Mouse (Mus musculus) urinary bladder, postnatal 10 days (tissue): ENCODE measurements around the gene Slc2a3.
A peak's percentile ranks its signal among the peaks of the same experiment; 100 is the strongest.

Experiments
- DNase-seq: peaks from one replicate; pipeline ENCODE4 v3.0.0; 2022; ENCODE audit warnings: low spot score

The Slc2a3 gene

GRCm38 (mm10) chr6:122801301-122801800 is at the start of gene Slc2a3:
Gene Slc2a3 (minus strand): TSS chr6:122801640.
- no peak for DNase-seq

DNA sequence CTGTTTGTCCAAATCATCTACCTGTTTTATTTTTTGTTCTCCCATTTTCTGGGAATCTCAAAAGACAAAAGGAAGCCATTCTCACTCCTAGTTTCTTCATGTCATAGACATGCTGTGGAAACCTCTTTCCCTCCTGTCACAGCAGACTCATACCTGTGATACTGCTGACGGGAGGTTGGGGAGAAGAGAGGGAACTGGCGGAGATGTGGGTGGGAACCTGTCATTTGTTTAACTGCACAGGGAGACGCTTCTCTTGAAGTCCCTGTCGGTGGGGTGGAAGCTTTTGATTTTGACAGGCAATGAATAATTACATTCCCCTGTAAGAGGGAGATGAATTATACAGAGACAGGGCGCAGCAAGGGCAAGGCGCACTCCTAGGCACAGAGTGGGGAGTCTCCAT is 42.3 kb upstream of the Slc2a3 start:
- DNase-seq: no peak

DNA sequence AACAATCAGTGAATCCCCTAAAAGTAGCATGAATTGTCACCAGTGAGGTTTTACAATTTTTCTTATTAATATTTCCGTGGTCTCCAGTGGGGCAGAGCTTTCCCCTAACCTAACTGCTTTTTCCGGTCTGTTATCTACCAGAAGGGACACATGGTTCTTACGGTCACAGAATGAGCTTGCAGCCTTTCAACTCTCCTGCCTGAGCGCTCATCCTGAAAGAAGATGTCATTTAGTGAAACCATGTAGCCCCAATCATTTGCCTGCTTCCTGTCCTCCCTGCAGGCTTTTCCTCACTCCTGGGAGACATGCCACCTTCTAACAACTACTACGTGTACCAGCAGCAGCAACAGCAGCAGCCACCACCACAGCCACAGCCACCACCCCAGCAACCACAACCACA is 36.1 kb upstream of the Slc2a3 start:
- no peak for DNase-seq

- DNase-seq: no peak
Measured at GRCm38 (mm10) chr6:122836974-122837373, 35.5 kb upstream of the Slc2a3 start.

DNA sequence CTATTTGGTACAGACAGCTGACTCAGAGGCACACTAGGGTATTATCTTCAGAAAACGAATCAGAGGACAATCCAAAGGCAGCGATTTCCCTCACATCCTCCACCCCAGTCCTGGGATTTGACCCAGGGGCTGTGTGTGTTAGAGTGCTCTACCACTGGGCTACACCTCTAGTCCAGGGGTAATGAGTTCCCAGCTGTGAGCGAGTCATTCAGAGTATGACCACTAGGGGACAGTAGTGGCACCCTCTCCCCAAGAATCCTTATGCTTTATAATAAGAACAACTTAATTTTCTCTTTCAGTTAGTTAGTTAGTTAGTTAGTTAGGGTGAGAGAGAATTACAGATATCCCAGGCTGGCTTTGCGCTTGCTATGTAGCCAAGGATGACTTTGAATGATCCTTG is 32.9 kb upstream of the Slc2a3 start:
- no peak for DNase-seq

GRCm38 (mm10) chr6:122832880-122833279 is 31.4 kb upstream of the Slc2a3 start:
- no peak for DNase-seq

DNA sequence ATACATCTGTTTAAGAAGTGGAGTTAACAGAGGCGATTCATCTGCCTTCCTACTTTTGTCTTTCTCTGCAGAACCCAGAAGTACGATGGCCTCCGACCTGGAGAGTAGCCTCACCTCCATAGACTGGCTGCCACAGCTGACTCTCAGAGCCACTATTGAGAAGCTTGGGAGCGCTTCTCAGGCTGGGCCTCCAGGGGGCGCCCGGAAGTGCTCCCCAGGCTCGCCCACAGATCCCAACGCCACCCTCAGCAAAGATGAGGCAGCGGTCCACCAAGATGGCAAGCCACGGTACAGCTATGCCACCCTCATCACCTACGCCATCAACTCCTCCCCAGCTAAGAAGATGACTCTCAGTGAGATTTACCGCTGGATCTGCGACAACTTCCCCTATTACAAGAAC is 26.6 kb upstream of the Slc2a3 start:
- DNase-seq: no peak

DNA sequence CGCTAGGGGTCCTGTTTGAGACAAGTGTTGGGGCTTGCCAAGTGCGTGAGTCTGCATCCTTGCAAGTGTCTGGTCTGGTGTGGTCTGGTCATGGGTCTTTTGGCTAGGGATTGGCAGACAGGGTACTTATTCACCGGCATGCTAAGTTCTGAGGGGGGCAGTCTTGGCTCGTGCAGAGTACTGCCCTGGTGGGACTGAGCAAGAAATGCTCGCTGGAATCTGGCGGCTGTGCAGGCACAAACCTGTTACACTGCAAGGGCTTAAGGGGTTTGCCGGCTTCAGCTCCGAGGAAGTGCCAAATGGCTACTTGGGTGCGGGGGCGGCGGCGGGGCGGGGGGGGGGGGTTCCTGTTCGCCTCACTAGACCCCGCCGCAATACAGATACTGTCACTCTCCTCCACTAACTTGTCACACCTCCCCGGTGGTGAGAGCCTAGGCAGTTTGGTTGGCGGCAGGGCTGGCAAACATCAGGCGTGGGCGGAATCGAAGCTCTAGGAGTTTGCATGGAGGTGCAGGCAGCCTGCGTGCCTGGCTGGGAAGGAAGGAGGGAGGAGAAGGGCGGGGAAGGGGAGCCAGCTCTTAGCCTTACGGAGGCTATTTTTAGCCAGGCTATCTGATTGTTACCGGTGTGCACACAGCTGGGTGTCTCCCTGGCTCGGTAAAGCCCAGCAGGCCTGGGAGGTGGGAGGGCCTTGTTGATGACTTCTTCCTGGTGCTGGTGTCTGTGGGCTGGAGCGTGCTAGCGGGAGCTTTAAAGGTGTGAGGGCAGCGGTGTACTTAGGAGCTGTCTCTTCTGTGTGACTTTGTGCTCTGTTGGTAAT is 24.7 kb upstream of the Slc2a3 start:
- no peak for DNase-seq

DNA sequence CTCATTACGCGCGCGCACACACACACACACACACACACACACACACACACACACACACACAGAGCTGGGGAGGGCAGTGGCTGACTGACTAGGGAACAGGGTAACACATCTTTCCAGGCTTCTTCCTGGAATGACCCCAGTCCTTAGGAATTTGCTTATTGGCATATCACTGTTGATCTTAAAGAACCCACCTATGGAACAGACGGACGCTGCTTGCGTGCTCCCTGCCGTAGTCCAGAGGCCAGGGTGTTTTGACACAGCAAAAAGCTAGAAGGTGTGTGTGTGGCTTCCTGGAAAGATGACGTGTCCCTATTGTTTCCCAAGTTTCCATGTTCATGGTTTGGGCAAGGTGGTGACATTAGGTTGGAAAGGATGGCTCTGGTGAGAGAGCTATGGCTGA is 23.7 kb upstream of the Slc2a3 start:
- no peak for DNase-seq

GRCm38 (mm10) chr6:122824086-122824485 is 22.6 kb upstream of the Slc2a3 start:
- DNase-seq: no peak

DNA sequence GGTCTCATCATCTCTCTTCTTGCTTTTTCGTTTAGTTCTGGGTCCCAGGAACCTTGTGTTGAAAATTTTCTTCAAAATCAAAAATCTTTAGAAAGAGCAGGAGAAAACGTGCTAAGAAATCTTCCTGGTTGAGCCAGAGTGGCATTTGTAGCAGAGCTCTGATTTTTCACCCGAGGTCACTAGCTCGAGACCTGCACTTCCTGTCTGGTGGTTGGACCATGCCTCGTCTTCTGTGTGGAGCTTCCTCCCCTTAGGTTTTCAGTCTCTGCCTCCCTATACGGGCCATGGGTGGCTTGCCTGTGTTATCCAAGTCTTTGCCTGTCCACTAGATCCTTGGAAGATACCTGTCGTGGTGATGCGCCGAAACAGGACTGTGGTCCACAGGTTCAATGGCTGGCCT is 20.4 kb upstream of the Slc2a3 start:
- DNase-seq: no peak

GRCm38 (mm10) chr6:122820799-122821650 is 19.6 kb upstream of the Slc2a3 start:
- no peak for DNase-seq

DNA sequence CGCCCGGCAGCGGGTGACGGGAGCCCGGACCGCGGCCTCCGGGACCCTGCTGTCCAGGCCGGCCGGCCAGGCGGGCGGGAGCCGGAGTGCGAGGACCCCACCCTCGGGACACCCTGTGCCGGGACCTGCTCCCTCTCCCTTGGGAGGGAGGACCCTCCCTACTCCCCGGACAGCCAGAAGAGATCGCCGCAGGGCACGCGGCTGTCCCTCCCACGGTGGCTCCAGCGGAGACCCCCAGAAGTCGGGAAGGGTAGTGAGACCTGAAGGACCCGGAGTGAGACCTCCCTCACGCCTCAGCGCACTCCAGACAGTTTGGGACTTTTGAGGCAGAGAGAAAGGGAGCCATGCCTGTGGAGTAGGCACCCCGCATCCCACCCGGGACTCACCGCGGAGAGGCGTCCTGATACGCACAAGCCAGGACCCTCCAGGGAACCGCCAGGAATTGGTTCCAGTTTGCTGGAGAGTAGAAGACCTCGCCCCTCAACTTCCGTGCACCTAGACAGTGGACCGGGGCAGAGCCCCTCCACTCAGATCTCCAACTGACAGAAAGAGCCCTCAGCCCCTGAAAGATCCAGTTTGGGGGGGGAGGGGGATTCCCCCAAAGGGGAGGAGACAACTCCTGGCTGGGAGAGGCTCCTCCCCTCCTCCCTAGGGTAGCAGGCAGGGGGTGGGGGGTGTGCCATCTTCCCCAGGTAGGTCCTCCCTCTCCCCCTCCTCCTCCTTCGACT is 18.8 kb upstream of the Slc2a3 start:
- DNase-seq: no peak

DNA sequence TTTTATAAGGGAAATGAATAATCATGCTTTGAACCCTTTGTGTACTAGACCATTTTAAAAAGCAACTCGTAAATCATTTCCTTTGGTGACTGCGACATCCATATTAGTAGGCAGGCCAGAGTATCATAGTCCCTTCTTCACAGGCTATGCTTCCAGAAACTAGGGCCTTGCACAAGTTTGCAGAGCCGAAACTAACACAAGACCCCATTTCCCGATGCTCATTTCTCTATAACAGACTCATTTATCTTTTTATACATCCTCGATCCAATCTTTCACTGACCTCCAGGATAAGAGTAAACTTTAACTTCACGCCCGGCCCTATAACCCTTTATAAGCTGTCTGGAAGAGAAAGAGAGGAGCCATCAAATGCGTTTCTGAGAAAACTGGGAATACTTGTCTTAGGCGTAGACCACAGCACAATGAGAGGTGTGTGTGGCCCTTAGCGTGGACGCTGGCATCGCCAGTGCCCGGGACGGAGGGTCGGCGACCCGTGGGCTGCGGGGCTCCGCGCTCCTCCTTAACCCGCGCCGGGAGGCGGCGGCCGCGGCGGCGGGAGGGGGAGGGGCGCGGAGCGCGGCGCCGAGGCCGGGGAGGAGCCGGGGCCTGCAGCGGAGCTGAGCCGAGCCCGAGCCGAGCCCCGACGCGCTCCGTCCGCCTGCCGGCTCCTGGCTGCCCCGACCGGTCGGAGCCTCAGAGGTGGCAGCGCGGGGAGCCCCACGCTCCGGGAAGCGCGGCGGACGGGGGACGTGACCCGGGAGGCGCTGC is 18.0 kb upstream of the Slc2a3 start, which contains the start of gene Foxj2:
Gene Foxj2 (plus strand): TSS at position 609 of the 765 bp plus-strand sequence.
- no peak for DNase-seq

DNA sequence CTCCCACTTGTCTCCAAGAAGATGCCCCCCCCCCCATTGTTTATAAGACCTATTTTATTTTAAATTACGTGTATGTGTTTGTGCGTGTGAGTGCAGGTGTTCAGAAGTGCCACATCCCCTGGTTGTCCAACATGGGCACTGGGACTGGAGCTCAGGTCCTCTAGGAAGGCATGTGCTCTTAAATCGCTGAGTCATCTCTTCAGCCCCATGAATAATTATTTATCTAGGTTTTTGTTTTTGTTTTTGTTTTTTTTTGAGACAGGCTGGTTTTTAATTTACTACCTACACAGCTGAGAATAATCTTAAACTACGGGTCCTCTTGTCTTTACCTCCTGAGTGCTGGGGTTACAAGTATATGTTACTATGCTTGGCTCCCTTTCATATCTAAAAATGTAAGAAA is 12.2 kb upstream of the Slc2a3 start:
- no peak for DNase-seq

DNA sequence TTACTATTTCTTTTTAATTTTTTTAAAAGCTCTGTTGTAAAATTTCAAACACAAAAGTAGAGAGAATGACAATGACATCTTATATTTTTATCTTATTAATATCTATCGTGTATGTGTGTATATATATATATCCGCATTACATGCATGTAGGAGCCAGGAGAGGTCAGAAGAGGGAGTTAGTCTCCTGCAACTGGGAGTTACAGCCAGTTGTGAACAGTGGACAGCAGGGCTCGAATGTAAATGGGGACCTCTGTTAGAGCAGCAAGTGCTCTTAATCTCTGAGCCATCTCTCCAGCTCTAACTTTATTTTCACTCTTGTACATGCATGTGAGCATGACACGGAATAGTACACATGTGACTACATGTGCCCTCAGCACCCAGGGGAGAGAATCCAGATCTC is 11.3 kb upstream of the Slc2a3 start:
- no peak for DNase-seq

GRCm38 (mm10) chr6:122811771-122812600 is 10.5 kb upstream of the Slc2a3 start:
- no peak for DNase-seq

DNA sequence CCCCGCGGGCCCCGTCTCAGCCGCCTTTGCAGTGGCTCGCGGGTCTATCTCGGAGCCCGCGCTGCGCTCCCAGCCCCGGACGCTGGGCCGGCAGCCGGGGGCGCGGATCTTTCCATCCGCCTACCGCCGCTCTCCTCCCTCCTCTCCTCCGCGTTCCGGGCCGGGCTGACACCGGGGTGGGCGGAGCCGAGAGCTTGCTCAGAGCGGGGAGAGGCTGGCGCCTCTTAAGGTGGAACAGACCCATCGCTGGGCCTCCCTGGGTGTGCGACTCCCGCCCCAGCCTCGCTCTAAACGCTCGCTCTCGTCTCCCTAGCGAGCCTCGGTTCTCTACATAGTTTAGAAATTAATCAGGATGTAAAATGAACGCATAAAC is 9.8 kb upstream of the Slc2a3 start:
- peak; percentile 88 for DNase-seq

DNA sequence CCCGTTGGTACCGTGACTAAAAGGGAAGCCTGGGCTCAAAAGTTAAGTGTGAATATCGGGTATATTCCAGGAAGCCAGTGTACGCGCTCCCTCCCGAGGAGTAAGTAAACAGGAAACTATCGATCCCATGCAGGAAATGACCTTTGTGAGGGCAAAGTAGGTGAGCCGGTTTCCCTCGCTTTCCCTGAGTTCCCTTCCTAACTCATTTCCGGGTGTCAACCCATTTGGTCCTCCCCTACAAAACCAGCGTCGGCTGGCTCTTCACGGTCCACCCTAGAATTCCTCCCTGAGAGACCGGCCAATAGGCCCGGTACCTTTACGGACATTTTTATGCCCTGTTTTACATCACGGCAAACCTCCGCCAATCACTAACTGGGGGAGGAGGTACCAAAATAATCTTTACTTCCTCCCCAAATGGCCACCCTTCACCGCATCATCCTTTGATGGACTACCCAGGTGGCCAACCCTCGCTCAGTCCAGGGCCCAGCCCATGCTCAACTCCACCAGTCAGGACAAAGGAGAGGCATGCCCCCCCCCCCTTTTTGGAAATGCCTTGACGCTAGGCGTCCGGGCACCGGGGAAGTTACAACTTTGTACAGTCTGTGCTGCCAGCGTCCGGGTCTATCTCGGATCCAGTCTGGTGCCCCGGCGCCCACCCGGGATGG is 9.3 kb upstream of the Slc2a3 start:
- peak; percentile 96 for DNase-seq

- DNase-seq: no peak
Measured at GRCm38 (mm10) chr6:122810022-122810614, 8.7 kb upstream of the Slc2a3 start.
